Mouse (Mus musculus) stomach, postnatal 0 days (tissue): ENCODE measurements around the gene Timm17a.

Experiments used
- CTCF ChIP-seq: IDR thresholded peaks from 2 replicates; pipeline ENCODE4 v1.5.1; 2016; ENCODE audit warnings: antibody characterized with exemption, low read depth, mild to moderate bottlenecking, moderate library complexity
- EP300 ChIP-seq: optimal IDR thresholded peaks from 2 replicates; pipeline ENCODE3; 2016; ENCODE audit warnings: antibody characterized with exemption

- TF ChIP-seq EP300 (no peak), CTCF (no peak)
Observed at GRCm38 (mm10) chr1:135251405-135251804, 62.2 kb downstream of the Timm17a start.
